Mouse (Mus musculus): ENCODE measurements around the gene Adgrf3.

Adgrf3 gene

DNA sequence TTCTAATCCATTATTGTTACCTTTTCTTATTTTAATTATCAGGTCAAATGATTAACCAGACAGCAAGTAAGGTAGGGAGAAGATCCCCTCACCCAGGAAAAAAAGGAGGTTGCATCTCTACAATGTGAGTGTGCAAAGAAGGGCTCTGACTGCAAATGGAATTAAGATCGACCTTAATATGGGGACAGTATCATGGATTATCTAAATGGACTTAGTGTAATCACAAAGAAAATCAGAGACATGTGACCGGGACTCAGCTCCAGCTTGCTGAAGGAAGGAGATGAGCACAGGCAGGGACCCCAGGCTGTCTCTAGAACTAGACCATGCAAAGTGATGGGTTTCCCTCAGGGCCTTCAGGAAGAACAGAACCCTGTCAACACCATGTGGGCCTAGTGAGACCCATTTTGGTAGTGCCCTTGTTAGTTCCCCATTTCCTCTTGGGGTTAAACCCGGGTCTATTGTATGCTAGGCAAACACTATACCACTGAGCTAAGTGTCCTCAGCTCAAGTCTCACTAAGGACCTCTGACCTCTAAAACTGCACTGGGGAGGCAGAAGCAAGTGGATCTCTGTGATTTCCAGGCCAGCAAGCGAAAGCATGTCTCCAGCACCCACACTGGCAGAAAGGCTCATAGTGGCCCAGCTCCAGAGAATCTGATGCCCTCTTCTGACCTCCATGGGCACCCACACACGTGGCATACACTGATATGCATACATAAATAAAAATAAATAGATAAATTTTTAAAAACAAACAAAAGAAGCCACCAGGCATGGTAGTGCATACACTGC lies 57.2 kb downstream of the Adgrf3 start:
- no peak for DNase-seq

DNA sequence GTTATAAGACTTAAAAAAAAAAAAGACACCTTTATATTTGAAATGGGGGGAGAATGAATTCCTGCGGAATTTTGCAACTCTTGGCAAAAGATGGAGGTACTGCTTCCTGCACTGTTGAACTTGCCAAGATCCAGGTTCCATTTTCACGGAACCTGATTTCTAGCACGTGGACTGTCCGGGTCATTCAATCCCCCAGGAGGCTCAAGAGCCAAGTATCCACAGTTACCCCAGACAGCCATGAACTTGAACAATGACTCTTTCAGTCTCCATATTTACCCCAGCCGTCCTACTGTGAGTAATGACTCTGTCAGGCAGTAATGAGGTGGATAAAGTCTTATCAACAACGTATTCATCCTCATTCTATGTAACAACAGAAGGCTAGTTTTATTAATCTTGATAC lies 59.0 kb downstream of the Adgrf3 start:
- DNase-seq: no peak
